Mouse (Mus musculus) limb, embryonic 14.5 days (tissue): ENCODE data around the gene Aldh5a1. TPM values are rescaled to one million over a fixed set of nuclear protein-coding genes. Genes with fewer than 3 reads are reported as not detected.

Experiments used
- ATAC-seq: fragments of 200-750 bp; cut with Nextera tagmentation; 2 replicates; pipeline ENCODE4 v1.8.0; 2017; ENCODE audit warnings: low read depth, moderate number of reproducible peaks, moderate TSS enrichment; ENCODE audit not compliant: low FRiP score
- DNase-seq: peaks from one replicate; pipeline ENCODE4 v3.0.0-alpha.2; 2015; ENCODE audit warnings: low spot score
- H3K27ac ChIP-seq: fragments of 300-500 bp; sonication (generic); replicated peaks from 2 replicates; pipeline ENCODE4 v1.5.1; 2014; ENCODE audit warnings: low read depth, mild to moderate bottlenecking, low read length, moderate library complexity, mixed read lengths
- H3K27me3 ChIP-seq: fragments of 300-500 bp; sonication (generic); 2 replicates; pipeline ENCODE4 v1.6.1; 2014; ENCODE audit warnings: low read length, mixed read lengths; ENCODE audit not compliant: control insufficient read depth, insufficient read depth
- H3K36me3 ChIP-seq: fragments of 300-500 bp; sonication (generic); 2 replicates; pipeline ENCODE4 v1.6.1; 2014; ENCODE audit warnings: mild to moderate bottlenecking, low read length, moderate library complexity, mixed read lengths; ENCODE audit not compliant: control insufficient read depth, insufficient read depth
- H3K4me1 ChIP-seq: fragments of 300-500 bp; sonication (generic); 2 replicates; pipeline ENCODE4 v1.6.1; 2014; ENCODE audit warnings: antibody characterized with exemption, low read length, mixed read lengths; ENCODE audit not compliant: control insufficient read depth, insufficient read depth
- H3K4me2 ChIP-seq: fragments of 300-500 bp; sonication (generic); replicated peaks from 2 replicates; pipeline ENCODE4 v1.6.1; 2014; ENCODE audit warnings: low read depth, mild to moderate bottlenecking, low read length, moderate library complexity; ENCODE audit not compliant: severe bottlenecking
- H3K4me3 ChIP-seq: fragments of 300-500 bp; sonication (generic); replicated peaks from 2 replicates; pipeline ENCODE4 v1.5.1; 2014; ENCODE audit warnings: low read length
- H3K9ac ChIP-seq: fragments of 300-500 bp; sonication (generic); 2 replicates; pipeline ENCODE4 v1.6.1; 2014; ENCODE audit warnings: mild to moderate bottlenecking, low read depth, low read length, moderate library complexity; ENCODE audit not compliant: severe bottlenecking
- H3K9me3 ChIP-seq: fragments of 300-500 bp; sonication (generic); 2 replicates; pipeline ENCODE4 v1.6.1; 2016; ENCODE audit warnings: low read length; ENCODE audit not compliant: control insufficient read depth
- POLR2A ChIP-seq: fragments of 200-500 bp; IDR thresholded peaks from 2 replicates; pipeline ENCODE4 v1.8.0; 2012; ENCODE audit warnings: inconsistent platforms, mild to moderate bottlenecking, moderate library complexity, borderline replicate concordance; ENCODE audit not compliant: insufficient read depth, insufficient read length; ENCODE audit errors: extremely low read depth
- WGBS: fragments of 180-500 bp; shearing (Covaris S2); extraction: QIAGEN DNeasy Blood & Tissue Kit; methylation state at CpG from one replicate; pipeline ENCODE4 v1.1.7; 2014; 5-methylcytosine and 5-hydroxymethylcytosine counted together
- polyA plus RNA-seq, 2 experiments: library from polyadenylated mRNA; depleted of rRNA in 1 of 2; stranded (reverse) in 1 of 2; unstranded in 1 of 2; fragments of >200 nt; fragmentation: Nextera tagmentation in 1 of 2; extraction: Ambion mirVana in 1 of 2; gene quantifications; 2 replicates each; pipeline versions ENCODE4 v1.2.1 to v1.2.3; 2012 to 2014

The Aldh5a1 gene
- polyA plus RNA-seq, 2 experiments, result 5.5 to 6.7 TPM

DNA sequence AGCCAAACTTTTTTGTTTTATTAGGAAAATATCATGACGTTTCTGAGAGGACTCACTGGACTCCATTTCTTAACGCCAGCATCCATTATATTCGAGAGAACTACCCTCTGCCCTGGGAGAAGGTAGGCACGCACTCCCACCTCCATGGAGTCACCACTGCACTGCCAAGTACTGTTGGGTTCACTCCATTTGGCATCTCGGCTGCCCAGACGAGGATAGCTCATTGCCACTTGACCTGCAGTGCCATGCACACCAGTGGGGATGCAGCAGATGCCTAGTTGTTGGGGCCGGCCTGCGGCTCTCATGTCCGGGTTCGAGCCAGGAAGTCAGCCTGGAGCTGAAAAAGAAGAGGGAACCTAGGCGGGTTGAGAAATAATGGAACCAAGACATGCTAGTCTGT is 17.6 kb upstream of the Aldh5a1 start:
- Histone ChIP-seq H3K4me1 (no peaks in the 10 kb centered on the region), H3K27me3 (no peaks in the 10 kb centered on the region), H3K4me2 (no peak overlapping the region), H3K9me3 (no peaks in the 10 kb centered on the region), H3K4me3 (no peak overlapping the region), H3K36me3 (no peaks in the 10 kb centered on the region), H3K9ac (no peak overlapping the region), H3K27ac (no peak overlapping the region)
- no peak for DNase-seq
- no peak for TF ChIP-seq POLR2A
- WGBS, result 27% methylated on average over 11 of the region's 11 CpGs
- no peak for ATAC-seq

DNA sequence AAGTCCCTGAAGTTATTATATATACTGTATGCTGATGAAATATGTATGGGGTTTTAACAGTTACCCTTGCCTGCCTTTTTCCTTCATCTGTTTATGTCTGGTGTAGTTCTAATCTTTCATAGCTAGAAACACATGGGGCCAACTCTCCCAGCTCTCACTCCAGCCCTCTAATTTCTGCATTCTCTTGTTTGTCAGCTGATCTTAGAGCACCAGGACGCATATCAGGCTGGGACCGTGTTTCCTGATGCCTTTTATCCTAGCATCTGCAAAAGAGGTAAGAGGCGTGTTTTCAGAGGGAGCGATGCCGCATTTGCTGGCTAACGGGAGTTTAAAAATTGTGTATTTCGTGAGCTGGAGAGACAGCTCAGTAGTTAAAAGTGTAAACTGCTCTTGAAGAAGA is 15.2 kb upstream of the Aldh5a1 start:
- ATAC-seq, result no peak
- no peak overlapping the region for H3K4me3 ChIP-seq
- no peaks in the 10 kb centered on the region for H3K36me3 ChIP-seq
- no peaks in the 10 kb centered on the region for H3K4me1 ChIP-seq
- no peak overlapping the region for H3K4me2 ChIP-seq
- no peak for DNase-seq
- TF ChIP-seq POLR2A, result no peak
- no peak overlapping the region for H3K27ac ChIP-seq
- WGBS, result 63% methylated on average over 7 of the region's 7 CpGs
- H3K9me3 ChIP-seq, result no peaks in the 10 kb centered on the region
- H3K27me3 ChIP-seq, result no peaks in the 10 kb centered on the region
- no peak overlapping the region for H3K9ac ChIP-seq

DNA sequence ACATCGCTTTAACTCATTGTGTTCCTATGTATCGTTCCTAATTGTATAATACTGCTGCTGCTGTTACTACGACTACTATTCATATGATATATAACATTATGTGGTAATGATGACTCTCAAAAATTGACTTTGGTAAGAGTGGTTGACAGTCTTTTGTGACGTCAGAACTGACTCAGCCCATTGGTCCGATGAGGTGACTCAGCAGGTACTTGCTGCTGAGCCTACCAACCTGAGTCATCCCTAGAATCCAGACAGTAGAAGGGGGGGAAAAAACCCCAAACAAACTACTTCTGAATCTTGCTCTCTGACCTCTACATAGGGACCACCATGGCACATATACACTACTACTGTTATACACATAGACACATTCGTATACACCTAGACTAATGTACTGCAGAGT is 11.4 kb upstream of the Aldh5a1 start:
- Histone ChIP-seq H3K9ac (no peak overlapping the region), H3K27me3 (no peaks in the 10 kb centered on the region), H3K4me1 (no peaks in the 10 kb centered on the region), H3K27ac (no peak overlapping the region), H3K36me3 (no peaks in the 10 kb centered on the region), H3K4me2 (no peak overlapping the region), H3K4me3 (no peak overlapping the region), H3K9me3 (no peaks in the 10 kb centered on the region)
- DNase-seq (no peak), ATAC-seq (no peak)
- 88% methylated on average over 6 of the region's 6 CpGs for WGBS
- TF ChIP-seq POLR2A, result no peak

DNA sequence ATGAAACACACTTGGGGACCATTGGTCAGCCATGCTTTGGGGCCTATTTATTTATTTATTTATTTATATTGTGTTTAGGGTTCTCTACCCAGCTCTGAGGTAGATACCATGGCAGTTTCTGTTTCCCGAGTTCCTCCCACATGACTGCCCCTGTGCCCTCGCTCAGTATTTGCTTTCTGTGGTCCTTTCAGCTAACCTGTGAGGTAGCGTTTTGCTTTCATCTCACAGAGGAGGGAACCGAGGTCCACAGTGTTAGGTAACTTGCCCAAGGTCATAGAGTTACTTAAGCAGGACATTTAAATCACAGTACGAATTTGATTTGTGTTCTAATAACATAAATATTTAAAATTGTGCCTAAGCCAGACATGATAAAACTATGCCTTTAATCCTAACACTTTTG is 9.7 kb upstream of the Aldh5a1 start:
- DNase-seq, result no peak
- H3K36me3 ChIP-seq, result no peaks in the 10 kb centered on the region
- no peaks in the 10 kb centered on the region for H3K4me1 ChIP-seq
- no peak for TF ChIP-seq POLR2A
- 82% methylated on average over 5 of the region's 5 CpGs for WGBS
- H3K9me3 ChIP-seq, result no peaks in the 10 kb centered on the region
- ATAC-seq, result no peak
- no peak overlapping the region for H3K9ac ChIP-seq
- no peaks in the 10 kb centered on the region for H3K27me3 ChIP-seq
- H3K4me3 ChIP-seq, result no peak overlapping the region
- no peak overlapping the region for H3K4me2 ChIP-seq
- no peak overlapping the region for H3K27ac ChIP-seq

- 21% methylated on average over 4 of the region's 4 CpGs for WGBS
- H3K27me3 ChIP-seq, result no peaks in the 10 kb centered on the region
- H3K9me3 ChIP-seq, result no peaks in the 10 kb centered on the region
- H3K27ac ChIP-seq, result no peak overlapping the region
- no peak for TF ChIP-seq POLR2A
- no peak overlapping the region for H3K4me2 ChIP-seq
- no peaks in the 10 kb centered on the region for H3K4me1 ChIP-seq
- ATAC-seq, result no peak
- H3K9ac ChIP-seq, result no peak overlapping the region
- no peak overlapping the region for H3K4me3 ChIP-seq
- no peak for DNase-seq
- no peaks in the 10 kb centered on the region for H3K36me3 ChIP-seq
Observed at GRCm38 (mm10) chr13:24945567-24945966, 8.1 kb upstream of the Aldh5a1 start.

DNA sequence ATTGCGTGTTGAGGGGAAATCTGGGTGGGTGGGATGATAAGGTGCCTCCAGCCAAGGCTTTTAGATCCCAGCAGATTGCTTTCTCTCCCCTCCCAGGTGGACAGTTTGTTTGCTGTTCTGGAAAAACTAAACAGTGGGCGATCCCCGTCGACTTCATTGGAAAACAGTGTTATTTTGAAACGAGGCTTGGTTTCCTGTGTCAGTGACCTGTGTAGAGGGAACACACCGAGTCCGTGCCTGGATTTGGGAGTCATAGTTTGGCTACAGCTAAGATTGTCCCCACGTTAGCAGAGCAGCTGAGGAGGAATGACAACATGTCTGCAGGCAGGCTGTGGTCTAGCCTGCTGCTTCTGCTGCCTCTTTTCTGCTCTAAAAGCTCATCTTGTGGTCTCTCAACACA is 5.8 kb upstream of the Aldh5a1 start:
- Histone ChIP-seq H3K9me3 (no peaks in the 10 kb centered on the region), H3K36me3 (no peaks in the 10 kb centered on the region), H3K27ac (no peak overlapping the region), H3K4me2 (no peak overlapping the region), H3K4me1 (no peaks in the 10 kb centered on the region), H3K4me3 (no peak overlapping the region), H3K27me3 (no peaks in the 10 kb centered on the region), H3K9ac (no peak overlapping the region)
- no peak for TF ChIP-seq POLR2A
- ATAC-seq, result no peak
- DNase-seq, result no peak
- 80% methylated on average over 8 of the region's 8 CpGs for WGBS
